Mouse (Mus musculus): ENCODE results near the gene Bmi1. TPM values are rescaled to one million over a fixed set of nuclear protein-coding genes. Genes with fewer than 3 reads are reported as not detected.

Bmi1 gene
- polyA plus RNA-seq, 3 experiments from 2014 or later, result 10.3 to 18.0 (median 13.0) TPM

DNA sequence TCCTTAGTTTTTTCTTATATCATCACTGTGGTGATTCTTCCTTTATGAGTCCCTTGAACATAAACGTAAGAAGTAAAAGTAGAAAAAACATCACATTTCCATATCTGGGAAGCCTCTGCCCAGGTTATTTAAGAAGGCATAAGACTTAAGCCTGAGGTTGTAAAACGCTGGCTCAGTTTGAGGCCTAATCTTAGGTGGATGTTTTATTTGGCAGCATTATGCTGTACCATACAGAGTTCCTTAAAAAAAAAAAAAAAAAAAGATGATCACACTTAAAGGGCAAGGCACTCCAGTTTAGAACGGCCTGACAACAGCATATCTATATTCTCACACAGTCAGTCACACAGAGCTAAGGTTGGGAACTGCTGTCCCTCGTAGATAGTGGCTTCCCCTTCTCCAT, 49.1 kb downstream of the Bmi1 start:
- ATAC-seq, result no peak

DNA sequence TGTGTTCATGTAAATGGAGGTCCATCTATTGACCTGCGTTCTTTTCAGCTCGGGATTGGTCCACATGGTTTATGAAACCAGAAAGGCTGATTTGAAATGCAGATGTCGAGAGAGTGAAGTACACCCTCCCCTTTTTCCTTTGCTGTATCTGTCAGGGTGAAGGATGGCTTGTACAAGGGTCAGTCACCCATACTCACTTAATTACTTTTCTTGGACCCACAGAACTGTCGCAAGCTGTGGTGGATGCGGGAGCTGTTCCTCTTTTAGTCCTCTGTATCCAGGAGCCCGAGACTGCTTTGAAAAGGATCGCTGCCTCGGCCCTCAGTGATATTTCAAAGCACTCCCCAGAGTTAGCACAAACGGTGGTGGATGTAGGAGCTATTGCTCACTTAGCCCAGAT, 54.9 kb downstream of the Bmi1 start:
- ATAC-seq, result no peak

DNA sequence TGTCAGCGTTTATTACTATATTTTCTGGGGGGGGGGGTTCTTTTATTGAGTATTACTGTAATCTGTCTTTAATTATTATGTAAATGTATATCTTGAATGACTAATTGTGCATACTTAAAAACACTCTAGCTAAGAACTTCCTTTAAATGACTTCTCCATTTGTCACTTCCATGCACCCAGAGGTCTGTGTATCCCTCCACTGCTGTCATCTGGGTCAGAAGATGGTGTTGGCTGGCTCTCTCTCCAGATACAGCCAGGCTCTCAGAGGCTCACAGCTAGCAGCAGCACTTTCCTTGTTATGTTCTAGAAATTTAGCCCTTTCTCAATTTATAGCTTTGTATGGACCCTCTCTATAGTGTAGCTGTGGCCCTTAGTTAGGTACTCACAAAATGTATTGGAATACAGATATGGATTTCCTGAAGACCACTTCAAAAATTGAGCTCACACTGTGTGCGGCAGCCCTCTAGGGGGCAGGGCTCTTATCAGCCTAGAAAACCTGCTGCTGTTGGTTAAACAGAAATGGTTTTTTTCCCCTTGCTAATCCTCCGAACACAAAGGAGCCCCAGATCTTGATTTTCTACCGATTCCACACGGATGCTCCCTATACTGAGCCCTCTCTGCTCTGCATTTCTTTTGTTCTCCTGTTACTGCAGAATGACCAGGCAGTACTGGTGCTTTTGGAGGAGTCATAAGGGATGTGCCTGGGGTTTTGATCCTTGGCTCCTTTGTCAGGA, 57.7 kb downstream of the Bmi1 start:
- ATAC-seq, result no peak

Other genes with a start within 250 kb of the Bmi1 start
- 100 to 1,000 TPM; 214 to 252 (median 247) TPM for gene Commd3, start 4.6 kb upstream of the Bmi1 start, polyA plus RNA-seq (2017; shearing (Covaris generic))
- gene Spag6, start 17.0 kb downstream of the Bmi1 start, polyA plus RNA-seq (2017; shearing (Covaris generic)), result not detected